Mouse (Mus musculus): ENCODE results near the gene Ebpl. TPM values are rescaled to one million over a fixed set of nuclear protein-coding genes. Genes with fewer than 3 reads are reported as not detected.
"Not testable (repeated sequence)": the region's sequence is repeated elsewhere in the genome, so short reads cannot be mapped to it uniquely, and the experiment has no call there.

Gene Ebpl
- total RNA-seq, 1 experiment from 2014 or later: 4.5 TPM

DNA sequence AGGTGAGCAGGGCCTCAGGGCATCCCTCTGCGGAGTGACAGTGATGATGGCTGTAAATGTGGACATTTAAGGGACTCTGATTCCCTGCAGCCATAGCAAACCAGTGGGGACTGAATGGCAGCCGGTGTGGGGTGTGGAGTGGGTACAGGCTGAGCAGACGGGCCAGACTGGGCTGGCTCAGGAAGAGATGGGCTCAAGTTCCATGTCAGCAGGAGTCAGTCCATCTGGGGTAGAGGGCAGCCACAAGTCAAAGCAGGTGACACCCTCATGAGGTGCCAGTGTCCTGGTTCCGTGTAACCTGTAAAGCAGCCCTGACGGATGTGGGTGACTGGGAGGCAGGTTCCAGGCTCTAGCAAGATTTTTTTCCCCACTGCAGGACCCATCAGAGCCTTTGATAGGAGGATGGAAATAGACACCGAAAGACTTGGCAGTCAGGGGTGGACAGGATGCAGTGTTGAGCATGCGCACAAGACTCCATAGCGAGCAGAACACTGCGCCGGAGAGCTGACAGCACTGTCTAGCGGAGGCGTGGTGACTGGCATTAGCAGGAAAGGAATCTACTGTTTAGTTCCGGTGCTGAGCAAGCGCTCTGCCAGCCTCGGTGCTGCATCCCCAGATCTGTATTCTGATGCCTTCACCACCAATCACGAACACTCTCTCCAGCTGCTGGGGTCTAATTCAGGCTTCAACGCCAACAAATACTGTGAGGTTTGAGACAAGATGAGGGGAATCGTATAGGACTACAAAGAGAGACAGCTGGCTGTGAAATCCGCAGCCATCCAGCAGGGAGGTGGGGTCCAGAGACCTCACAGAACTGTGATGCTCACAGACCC, 32.4 kb downstream of the Ebpl start:
- DNase-seq: peak; percentile 61

DNA sequence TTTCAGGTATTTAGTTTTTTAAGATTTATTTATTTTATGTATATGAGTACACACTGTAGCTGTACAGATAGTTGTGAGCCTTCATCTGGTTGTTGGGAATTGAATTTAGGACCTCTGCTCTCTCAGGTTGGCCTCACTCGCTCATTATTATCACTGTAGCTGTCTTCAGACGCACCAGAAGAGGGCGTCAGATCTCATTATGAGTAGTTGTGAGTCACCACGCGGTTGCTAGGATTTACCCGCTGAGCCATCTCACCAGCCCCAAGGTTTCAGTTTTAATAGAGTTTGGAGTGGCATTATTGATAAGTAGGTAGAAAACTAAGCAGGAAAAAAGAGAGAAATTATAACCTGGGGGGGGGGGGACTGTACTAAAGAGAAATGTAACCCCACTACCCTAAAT, 33.2 kb downstream of the Ebpl start:
- DNase-seq: not testable (repeated sequence)

DNA sequence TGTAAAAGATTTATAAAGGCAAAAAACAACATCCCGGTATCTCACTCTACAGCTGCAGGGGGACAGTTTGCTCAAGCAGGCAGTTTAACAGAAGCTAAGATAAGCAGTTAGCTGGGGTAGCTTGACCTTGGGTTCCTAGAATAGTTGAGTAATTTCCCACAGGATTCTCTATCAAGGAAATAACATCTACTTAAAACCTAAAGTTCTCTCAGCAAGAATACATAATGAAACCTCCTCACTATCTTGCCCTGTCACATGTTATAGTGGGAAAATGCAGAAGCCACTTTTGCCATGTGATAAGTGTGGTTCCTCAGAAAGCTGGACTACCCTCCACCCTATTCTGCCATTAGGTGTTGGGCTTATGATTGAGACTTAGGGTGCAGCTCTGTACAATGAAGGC, 37.5 kb downstream of the Ebpl start:
- no peak for DNase-seq

DNA sequence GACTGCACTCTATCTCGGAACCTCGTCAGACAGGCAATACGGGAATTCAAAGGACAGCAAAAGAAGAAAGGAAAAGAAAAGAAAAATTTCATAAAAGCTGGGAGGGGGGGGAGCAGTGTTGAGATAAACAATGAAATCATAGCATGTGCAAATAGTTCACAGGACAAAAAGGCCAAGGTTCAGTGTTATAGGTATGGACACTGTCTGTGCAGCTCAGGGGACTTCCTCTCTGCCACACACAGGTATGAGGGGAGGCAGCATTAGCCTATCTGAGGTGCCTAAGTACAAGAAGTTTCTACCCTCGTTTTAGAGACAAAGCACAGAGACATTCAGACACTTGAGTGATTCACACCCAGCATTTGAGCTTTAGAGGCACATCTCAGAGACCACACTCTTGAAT, 39.0 kb downstream of the Ebpl start:
- DNase-seq: no peak

DNA sequence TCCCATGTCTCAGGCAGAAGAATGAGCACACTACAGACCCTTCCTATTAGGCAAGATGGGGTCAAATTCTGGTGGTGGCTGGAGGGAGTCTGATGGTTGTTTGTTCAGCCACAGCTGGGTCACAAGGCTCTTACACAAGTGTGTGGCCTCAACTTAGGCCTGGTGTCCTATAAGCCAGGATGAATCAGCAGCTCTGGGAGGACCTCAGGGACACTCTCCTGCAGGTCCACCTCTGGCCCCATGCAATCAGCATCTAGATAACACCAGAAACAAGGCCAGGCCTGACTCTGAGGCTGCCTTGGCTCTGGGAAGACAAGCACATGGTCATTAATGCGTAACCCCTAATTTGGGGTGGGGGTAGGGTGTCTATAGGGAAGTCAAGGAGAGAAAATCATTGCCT, 39.5 kb downstream of the Ebpl start:
- no peak for DNase-seq

DNA sequence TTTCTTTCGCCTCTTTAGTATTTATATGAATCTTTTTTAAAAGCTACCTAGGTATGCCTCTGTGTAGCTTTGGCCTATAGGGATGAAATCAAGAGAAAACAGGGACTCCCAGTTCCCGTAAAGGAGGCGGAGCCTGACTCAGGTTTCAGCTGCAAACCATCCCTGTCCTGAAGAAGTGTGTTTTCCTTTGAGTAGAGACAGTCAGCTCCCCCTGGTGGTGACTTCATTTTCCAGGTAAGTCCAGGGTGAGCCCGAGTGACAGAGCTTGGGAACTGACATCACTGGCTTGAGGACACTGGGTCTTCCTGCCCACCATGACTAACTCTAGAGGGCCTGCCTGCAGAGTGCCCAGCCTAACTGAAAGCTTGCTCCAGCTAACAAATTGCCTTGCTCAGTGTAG, 43.4 kb downstream of the Ebpl start:
- peak; percentile 14 for DNase-seq

DNA sequence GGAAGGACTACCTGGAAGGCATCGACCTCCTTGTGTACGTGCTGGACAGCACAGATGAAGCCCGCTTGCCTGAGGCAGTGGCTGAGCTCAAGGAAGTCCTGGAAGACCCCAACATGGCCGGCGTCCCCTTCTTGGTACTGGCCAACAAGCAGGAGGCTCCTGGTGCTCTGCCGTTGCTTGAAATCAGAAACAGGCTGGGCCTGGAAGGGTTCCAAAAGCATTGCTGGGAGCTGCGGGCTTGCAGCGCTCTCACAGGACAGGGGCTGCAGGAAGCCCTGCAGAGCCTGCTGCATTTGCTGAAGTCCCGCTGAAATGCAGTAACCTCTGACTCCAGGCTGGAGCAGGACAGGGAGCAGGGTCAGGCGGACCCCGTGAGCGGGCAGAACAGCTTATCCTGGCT, 49.3 kb downstream of the Ebpl start:
- peak; percentile 14 for DNase-seq

DNA sequence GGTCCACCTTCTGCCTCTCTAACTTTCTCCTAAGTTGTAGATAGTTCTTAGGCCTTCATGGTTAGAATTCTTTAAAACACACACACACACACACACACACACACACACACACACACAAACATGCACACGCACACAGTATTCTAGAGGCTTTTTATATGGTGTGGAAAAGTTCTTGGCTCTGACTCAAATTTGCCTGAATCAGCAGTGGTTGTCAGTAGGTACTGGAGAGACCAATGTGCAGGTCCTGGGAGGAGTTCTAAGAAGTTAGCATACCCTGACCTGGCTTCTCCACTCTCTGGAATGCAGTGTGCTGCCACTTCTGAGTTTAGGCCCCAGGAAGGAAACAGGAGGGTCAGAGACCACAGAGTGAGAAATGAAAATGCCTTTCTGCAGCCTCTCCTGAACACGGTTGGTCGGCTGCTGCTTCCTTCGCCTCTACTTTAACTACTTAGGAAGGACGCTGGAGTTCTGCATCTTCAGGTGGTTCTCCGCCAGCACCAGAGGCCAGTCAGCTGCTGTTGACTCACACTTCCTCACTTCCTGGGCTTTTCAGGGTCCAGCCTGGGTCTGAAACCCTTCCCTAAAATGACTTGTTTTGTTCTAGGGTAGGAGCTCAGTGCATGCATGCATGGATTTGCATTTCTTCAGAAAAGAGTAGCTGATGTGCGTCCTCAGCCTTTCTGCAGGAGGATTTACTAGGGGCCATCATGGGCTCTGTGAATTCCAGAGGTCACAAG, 50.0 kb downstream of the Ebpl start:
- no peak for DNase-seq

DNA sequence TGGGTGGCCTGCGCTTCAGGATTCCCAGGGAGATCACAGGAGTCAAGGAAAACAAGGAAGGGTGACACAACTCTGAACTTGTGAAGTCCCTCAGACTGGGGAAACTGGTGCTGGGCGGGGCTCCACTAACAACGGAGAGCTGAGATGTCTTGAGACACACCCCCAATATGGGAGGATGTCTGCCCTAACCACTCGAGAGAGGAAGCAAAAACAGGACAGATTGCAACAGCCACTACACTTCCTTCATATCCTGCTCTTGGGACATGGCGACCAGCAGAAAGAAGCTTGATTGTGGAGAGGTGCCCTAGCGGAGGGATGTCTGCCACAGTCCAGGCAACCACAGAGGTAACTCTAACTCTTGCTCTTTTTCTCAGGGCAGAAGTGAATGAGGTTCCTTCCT, 50.6 kb downstream of the Ebpl start, which contains the start of gene Arl11:
Gene Arl11 (plus strand): TSS at position 161 of the 400 bp plus-strand sequence.
- no peak for DNase-seq

DNA sequence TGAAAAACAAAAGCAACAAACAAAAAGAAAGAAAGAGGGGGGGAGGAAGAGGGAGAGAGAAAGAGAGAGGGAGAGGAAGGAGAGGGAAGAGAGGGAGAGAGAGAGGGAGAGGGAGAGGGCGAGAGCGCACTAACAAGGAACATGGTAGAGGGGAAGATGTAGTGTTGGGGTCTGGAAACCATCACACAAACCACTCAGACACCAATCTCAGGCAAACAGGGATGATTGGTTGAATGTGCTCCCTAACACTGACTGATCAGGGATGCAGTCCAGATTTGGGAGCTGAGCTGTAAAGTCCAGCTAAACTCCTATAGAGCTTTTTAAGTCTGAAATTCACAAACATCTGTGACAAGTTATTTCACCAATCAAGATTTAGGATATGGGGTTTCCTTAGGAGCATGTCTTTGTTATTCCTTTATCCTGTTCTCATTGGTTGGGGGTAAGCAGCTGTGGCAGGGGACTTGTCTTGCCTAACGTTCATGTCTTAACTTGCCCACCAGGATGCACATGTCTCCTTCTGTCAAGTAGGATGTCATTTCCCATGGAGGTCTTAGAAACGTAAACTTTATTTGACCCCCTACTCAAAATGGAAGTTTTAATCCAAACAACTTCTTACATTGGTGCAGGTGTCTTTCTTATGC, 56.1 kb downstream of the Ebpl start:
- no peak for DNase-seq

DNA sequence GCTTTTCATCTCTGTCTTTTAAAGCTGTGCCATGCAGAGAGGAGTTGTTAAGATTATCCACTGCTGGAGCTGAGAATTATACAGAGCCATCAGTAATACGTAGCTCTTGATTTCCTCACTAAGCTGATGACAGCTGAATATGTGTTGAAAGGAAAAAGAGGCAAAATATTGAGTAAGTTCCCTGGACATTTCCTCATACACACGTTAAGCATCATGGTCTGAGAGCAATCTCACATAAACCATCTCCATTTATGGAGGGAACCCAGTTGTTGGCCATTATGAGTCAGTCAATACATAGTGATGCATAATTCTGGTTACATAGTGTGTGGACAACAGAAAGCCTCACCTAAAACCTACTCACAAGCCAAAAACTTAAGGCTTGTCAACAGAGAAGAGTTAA, 57.8 kb downstream of the Ebpl start:
- DNase-seq: no peak

DNA sequence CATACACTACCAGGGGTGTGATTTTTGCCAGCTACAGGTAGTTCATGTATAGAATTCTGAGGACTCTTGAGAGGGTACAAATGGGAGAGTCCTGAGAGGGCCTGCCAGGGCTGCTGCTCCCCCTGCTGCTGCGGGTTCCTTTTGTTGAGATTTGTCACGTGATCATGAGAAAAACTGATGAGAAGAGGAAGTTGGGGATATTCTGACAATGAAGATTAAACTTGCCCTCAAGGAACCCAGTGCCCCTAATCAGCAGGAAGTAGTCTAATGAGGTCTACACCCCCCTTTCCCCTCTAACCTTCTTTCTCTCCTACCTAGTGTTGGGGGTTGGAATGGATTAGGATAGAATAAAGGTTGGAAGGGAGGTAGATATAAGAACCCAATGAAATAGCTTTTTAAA, 58.9 kb downstream of the Ebpl start:
- no peak for DNase-seq

DNA sequence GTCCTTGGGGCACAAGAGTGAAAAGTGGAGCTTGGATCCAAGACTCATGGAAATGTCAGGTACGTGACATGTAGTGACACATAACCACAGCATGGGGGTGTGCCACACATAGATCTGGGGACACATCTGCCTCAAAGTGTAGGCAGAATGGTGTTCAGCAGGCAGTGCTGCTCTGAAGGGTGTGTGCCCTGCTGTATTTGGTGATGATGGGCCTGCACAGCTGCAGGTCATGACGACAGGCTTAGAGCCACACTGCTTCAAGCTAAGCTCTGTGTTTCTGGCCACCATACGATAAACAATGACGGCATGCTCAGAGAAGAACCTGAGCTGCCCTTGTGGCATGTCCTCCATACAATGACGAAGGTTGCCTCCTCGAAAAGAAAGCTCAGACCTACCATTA, 60.4 kb downstream of the Ebpl start:
- no peak for DNase-seq

DNA sequence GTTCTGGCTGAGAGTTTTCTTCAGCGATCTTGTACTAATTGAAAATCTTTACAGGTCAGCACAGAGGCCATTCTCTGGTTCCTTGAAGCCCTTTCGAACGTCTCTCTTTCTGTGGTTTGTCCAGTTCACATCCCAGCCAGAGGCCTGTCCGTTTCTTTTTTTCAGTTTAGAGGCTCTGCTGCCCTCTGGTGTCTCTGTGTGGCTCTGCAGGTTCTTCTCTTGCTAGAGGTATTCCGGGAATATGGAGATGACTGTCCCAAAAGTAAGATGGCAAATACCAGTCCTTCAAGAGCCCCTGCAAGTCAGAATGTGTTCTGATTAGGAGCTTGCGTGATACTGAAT, 65.5 kb downstream of the Ebpl start:
- peak; percentile 54 for DNase-seq

DNA sequence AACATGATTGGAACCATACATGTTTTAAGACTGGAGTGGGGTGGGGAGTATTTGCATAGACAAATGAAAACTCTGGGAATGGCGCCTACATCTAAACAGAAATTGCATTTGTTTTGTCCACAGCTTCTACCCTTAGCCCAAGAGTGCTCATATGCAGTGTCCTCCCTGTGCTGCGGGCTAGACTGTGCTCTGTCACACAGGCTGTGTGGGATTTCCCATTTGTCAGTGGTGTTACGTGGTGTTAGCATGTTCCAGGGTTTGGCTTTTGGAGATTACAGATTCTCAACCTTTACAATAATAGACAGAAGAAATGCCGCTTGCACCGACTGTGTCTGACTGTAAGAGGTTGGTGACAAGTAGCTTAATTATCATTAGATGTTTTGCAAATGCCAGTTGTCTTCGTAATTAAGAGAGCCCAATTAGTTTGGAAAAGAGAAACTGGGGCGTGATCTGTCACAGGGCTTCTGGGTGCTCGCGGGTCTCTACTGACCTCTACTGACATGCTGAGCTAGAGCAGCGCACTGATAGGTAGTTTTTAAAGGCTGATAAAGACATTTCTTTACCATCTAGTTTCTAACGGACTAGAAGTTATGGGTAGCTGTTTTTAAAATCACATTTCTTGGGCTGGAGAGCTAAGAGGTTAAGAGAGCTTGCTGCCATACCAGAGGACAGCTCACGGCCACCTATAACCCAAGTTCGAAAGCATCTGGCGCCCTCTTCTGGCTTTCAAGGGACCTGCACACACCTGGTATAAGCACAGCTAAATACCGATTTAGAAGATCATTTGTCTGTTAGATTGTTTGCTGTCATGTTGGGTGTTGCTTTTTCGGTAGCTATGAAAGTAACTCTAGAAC, 66.1 kb downstream of the Ebpl start:
- peak; percentile 61 for DNase-seq

DNA sequence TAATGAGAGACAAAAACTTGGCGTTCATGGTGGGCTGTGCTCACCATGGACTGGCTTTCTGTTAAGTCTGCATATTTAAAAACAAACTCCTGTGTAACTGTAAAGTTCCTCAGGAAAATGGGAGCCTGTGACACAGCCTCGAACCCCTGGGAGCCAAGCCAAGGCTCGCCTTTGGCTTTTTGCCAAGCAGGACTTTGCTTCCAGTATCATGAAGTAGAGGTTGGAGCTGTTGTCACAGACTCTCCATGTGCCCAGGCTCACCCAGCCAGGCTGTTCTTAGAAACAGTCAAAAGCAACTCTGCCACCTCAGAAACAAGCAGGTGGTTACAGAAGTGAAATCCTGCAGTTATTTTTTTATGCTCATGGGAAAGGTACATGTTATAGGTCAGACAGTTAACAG, 69.6 kb downstream of the Ebpl start:
- DNase-seq: peak; percentile 73

DNA sequence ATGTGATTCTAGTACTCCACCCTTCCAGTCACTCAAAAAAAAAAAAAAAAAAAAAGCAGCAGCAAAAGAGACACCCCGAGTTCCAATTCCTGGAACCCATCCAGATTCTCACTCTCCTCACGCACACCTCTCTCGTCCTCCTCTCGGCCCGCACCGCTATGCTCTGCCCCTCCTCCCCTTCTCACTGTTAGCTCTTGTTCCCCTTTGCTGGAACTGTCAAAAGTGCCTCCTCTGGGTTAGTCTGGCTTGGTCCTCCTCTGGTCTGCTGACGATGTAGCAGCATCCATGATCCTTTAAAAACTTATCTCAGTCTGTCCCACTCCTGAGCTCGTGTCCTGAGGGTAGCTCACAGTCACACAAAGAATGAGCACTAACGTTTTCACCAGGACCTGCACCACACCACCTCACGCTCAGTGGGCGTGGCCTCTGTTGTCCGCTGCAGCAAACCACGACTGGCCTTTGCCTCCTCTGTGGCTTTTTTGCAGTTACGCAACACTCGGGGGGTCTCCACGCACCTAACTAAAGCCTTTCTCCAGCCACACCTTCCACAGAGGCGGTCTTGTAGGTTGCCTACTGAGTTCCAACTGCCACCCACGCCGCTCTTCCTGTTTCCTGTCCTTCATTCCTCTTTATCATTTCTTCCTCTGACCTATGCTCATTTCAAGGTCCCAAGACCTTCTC, 71.5 kb downstream of the Ebpl start:
- no peak for DNase-seq
